Mouse (Mus musculus) spleen, adult 2 months (tissue): Measurements from ENCODE around the gene Cops7a.

Experiments
- CTCF ChIP-seq: fragments of 200-500 bp; IDR thresholded peaks from 2 replicates; pipeline ENCODE4 v1.5.1; 2011; ENCODE audit warnings: mild to moderate bottlenecking, inconsistent platforms; ENCODE audit not compliant: insufficient read depth, insufficient read length, insufficient replicate concordance; ENCODE audit errors: extremely low read depth
- POLR2A ChIP-seq: fragments of 200-500 bp; IDR thresholded peaks from 2 replicates; pipeline ENCODE4 v1.6.1; 2011; ENCODE audit warnings: low read depth, low read length, inconsistent platforms

DNA sequence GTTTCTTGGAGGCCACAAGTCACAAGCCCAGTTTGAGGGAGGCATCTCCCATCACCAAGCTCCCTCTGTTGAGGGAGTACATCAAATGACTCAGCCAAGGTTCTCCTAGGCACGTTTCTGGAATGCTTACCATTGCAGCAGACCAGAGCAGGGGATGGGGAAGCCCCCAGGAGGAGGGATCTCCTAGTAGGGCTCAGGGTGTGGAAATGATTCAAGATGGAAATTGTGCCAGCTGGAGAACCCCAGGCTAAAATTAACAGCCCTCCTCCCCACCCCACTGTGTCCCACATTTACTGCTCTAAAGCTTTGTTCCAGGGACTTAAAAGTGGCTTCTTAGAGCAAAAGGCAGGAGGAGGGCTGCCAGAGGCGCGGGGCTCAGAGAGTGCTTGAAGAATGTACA is 39.7 kb upstream of the Cops7a start:
- no peak for TF ChIP-seq POLR2A
- TF ChIP-seq CTCF: no peak
